21 mouse cellular contexts compared by ENCODE assay signal in genomic region chr1:78363965-78364889, GRCm38 (mm10). TPM values are rescaled to one million over a fixed set of nuclear protein-coding genes. Genes with fewer than 3 reads are reported as not detected.
A peak's percentile ranks its signal among the peaks of the same experiment; 100 is the strongest.
DNase-seq lines count a peak whose midpoint lies in the region; ATAC-seq lines count a peak whose summit lies in the region.
"Had no signal": no experiment of that assay in that cellular context is flagged by ENCODE, and none has a peak within 500 bp of the region (broad histone marks: within the 10 kb centered on the region; RNA-seq: fewer than 3 reads in every experiment).

No protein-coding gene starts in this region.

- peak; percentile 37 for DNase-seq in embryonic facial prominence, embryonic 14.5 days (ENCODE audit: low spot score)
- DNase-seq in embryonic facial prominence, embryonic 10.5 days (ENCODE audit: low spot score) = no peak
- DNase-seq in kidney, postnatal 4 days = peak; percentile 13 to 34
- DNase-seq in kidney, adult 9 months = no peak
- no peak for DNase-seq in Muller cell, postnatal 12 days (ENCODE audit: inconsistent ontology term)
- no peak for DNase-seq in heart, postnatal 25 days (ENCODE audit: low spot score)
- DNase-seq: adrenal gland, adult 2 months; cerebellum, postnatal 10 days; heart, postnatal 36 days; kidney, postnatal 36 days; lung, adult 18-20 months; lung, postnatal 4 days; thymus, adult 2 months had no signal

- no peak overlapping the region for H3K4me3 ChIP-seq in embryonic facial prominence, embryonic 14.5 days (ENCODE audit: low read depth, low read length)
- H3K4me3 ChIP-seq in embryonic facial prominence, embryonic 10.5 days = no peak overlapping the region
- H3K4me3 ChIP-seq in forebrain, embryonic 13.5 days = no peak overlapping the region
- no peak overlapping the region for H3K4me3 ChIP-seq in stomach, embryonic 15.5 days (replicated peaks)
- H3K4me3 ChIP-seq: heart, embryonic 12.5 days; midbrain, embryonic 12.5 days; myocyte had no signal

- H3K9me3 ChIP-seq in embryonic facial prominence, embryonic 14.5 days (ENCODE audit: control insufficient read depth, low read length) = no peaks in the 10 kb centered on the region
- no peaks in the 10 kb centered on the region for H3K9me3 ChIP-seq in embryonic facial prominence, embryonic 10.5 days
- no peaks in the 10 kb centered on the region for H3K9me3 ChIP-seq in forebrain, embryonic 13.5 days (replicated peaks)
- H3K9me3 ChIP-seq in stomach, embryonic 15.5 days = no peaks in the 10 kb centered on the region
- H3K9me3 ChIP-seq: heart, embryonic 12.5 days; midbrain, embryonic 12.5 days had no signal

- no peaks in the 10 kb centered on the region for H3K27me3 ChIP-seq in embryonic facial prominence, embryonic 14.5 days (replicated peaks; ENCODE audit: control insufficient read depth, insufficient read depth, low read length)
- peaks cover 6% of the 10 kb centered on the region; the same call in 1 of the 2 replicates for H3K27me3 ChIP-seq in embryonic facial prominence, embryonic 10.5 days (replicated peaks; ENCODE audit: low read depth, poor library complexity, severe bottlenecking)
- H3K27me3 ChIP-seq in forebrain, embryonic 13.5 days = peaks cover 4% of the 10 kb centered on the region; the same call in 1 of the 2 replicates
- H3K27me3 ChIP-seq in stomach, embryonic 15.5 days (replicated peaks) = no peaks in the 10 kb centered on the region
- H3K27me3 ChIP-seq: heart, embryonic 12.5 days had no signal

- H3K36me3 ChIP-seq in embryonic facial prominence, embryonic 14.5 days (ENCODE audit: control insufficient read depth, insufficient read depth, low read length) = no peaks in the 10 kb centered on the region
- no peaks in the 10 kb centered on the region for H3K36me3 ChIP-seq in embryonic facial prominence, embryonic 10.5 days (replicated peaks)
- no peaks in the 10 kb centered on the region for H3K36me3 ChIP-seq in forebrain, embryonic 13.5 days (ENCODE audit: poor library complexity, severe bottlenecking)
- H3K36me3 ChIP-seq in stomach, embryonic 15.5 days = no peaks in the 10 kb centered on the region
- H3K36me3 ChIP-seq: heart, embryonic 12.5 days; midbrain, embryonic 12.5 days had no signal

- peak; percentile 77 for ATAC-seq in embryonic facial prominence, embryonic 14.5 days (ENCODE audit: low read depth)
- ATAC-seq in forebrain, embryonic 13.5 days = peak; percentile 61; the same call in 1 of the 2 replicates
- peak; percentile 50; the same call in 1 of the 2 replicates for ATAC-seq in stomach, embryonic 15.5 days (ENCODE audit: insufficient read depth, low FRiP score, low read depth)
- ATAC-seq: hindbrain, embryonic 16.5 days had no signal

- intact Hi-C loops in heart, postnatal 25 days (cut with DNase I) = no loop called here

- H3K27ac ChIP-seq in embryonic facial prominence, embryonic 14.5 days (replicated peaks; ENCODE audit: low read depth, low read length) = no peak overlapping the region
- no peak overlapping the region for H3K27ac ChIP-seq in embryonic facial prominence, embryonic 10.5 days (replicated peaks)
- no peak overlapping the region for H3K27ac ChIP-seq in forebrain, embryonic 13.5 days
- H3K27ac ChIP-seq in stomach, embryonic 15.5 days = no peak overlapping the region
- H3K27ac ChIP-seq: midbrain, embryonic 12.5 days had no signal

- no peaks in the 10 kb centered on the region for H3K4me1 ChIP-seq in embryonic facial prominence, embryonic 14.5 days (ENCODE audit: control insufficient read depth, insufficient read depth, low read length)
- H3K4me1 ChIP-seq in embryonic facial prominence, embryonic 10.5 days = peaks cover 16% of the 10 kb centered on the region
- H3K4me1 ChIP-seq in forebrain, embryonic 13.5 days = peaks cover 21% of the 10 kb centered on the region
- no peaks in the 10 kb centered on the region for H3K4me1 ChIP-seq in stomach, embryonic 15.5 days

- no peak overlapping the region for H3K4me2 ChIP-seq in embryonic facial prominence, embryonic 14.5 days (ENCODE audit: low read depth, low read length)
- no peak overlapping the region for H3K4me2 ChIP-seq in forebrain, embryonic 13.5 days
- H3K4me2 ChIP-seq in stomach, embryonic 15.5 days = no peak overlapping the region
- H3K4me2 ChIP-seq: heart, embryonic 12.5 days; midbrain, embryonic 12.5 days had no signal

- H3K9ac ChIP-seq in embryonic facial prominence, embryonic 14.5 days (ENCODE audit: low read depth, low read length) = no peak overlapping the region
- H3K9ac ChIP-seq in forebrain, embryonic 13.5 days = no peak overlapping the region
- no peak overlapping the region for H3K9ac ChIP-seq in stomach, embryonic 15.5 days
- H3K9ac ChIP-seq: heart, embryonic 12.5 days; midbrain, embryonic 12.5 days had no signal

- WGBS in embryonic facial prominence, embryonic 14.5 days = 62% methylated on average over 13 of the region's 13 CpGs
- 55% methylated on average over 13 of the region's 13 CpGs for WGBS in embryonic facial prominence, embryonic 10.5 days
- WGBS in forebrain, embryonic 13.5 days = 14% methylated on average over 13 of the region's 13 CpGs
- WGBS in stomach, embryonic 15.5 days = 56% methylated on average over 13 of the region's 13 CpGs

RNA-seq across cellular contexts. Expression of gene Sgpp2, which starts 54.1 kb away (rescaled TPM):
- polyA plus RNA-seq in embryonic facial prominence, embryonic 14.5 days (2014; fragmentation: Nextera tagmentation; extraction: Ambion mirVana) = 2.3 and 2.6 TPM in 2 replicates
- polyA plus RNA-seq in embryonic facial prominence, embryonic 10.5 days (2016; fragmentation: Nextera tagmentation; extraction: Ambion mirVana) = 5.6 and 9.0 TPM in 2 replicates
- 0.37 and 0.62 TPM in 2 replicates for polyA plus RNA-seq in forebrain, embryonic 13.5 days (2015; fragmentation: Nextera tagmentation; extraction: Ambion mirVana)
- 19.5 and 22.5 TPM in 2 replicates for polyA plus RNA-seq in stomach, embryonic 15.5 days (2015; fragmentation: Nextera tagmentation; extraction: Ambion mirVana)
- not detected for total RNA-seq in heart, postnatal 25 days (2021)
- total RNA-seq: gastrocnemius, adult 18-20 months; granulocyte monocyte progenitor cell, adult 5-6 weeks had no signal

Comparison
In these comparisons a context has a peak if more than half of its experiments do, and no peak if none do; other contexts are left out.
1. DNase-seq: peak in embryonic facial prominence, embryonic 14.5 days (single experiment) and kidney, postnatal 4 days (2 of 2); none in embryonic facial prominence, embryonic 10.5 days (single experiment), kidney, adult 9 months (single experiment), Muller cell, postnatal 12 days (single experiment) and heart, postnatal 25 days (single experiment).
2. Peak in every context shown above with its lines, with median percentiles within 50 percentile points of each other: ATAC-seq.